Mouse (Mus musculus): ENCODE data around the gene Cacna1i. TPM values are rescaled to one million over a fixed set of nuclear protein-coding genes. Genes with fewer than 3 reads are reported as not detected.

Gene Cacna1i
- not detected for polyA plus RNA-seq (2014; fragmentation: Illumina TruSeq; extraction: RNeasy Lipid Tissue Mini Kit (QIAGEN cat#74804))

DNA sequence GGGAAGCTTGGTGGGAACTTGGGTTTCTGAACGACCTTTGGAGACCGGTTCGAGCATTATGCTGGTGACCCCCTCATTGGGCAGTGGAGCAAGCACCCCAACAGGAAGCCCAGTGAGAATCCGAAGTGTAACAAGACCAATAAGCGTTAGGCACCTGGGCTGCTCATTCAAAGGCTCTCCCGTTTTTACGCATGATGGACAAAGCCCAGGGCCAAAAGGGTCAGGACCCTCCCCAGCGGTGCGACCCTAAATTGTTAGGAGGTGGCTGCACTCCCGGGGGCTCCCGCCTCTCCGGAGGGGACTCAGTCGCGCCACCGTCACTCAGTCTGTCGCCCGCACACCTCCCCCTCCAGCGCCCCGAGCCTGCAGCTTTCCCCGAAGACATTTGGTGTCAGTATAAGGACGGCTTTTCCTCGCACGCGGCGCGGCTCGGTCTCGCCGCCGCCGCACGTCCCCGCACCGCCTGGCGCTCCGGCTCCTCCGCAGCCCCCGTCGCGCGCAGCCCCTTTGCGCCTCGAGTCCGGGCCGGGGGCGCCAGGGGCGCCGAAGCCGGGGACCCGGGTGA is at the start of gene Cacna1i:
TSS of gene Cacna1i (plus strand) at position 388 of the 565 bp plus-strand sequence.

DNA sequence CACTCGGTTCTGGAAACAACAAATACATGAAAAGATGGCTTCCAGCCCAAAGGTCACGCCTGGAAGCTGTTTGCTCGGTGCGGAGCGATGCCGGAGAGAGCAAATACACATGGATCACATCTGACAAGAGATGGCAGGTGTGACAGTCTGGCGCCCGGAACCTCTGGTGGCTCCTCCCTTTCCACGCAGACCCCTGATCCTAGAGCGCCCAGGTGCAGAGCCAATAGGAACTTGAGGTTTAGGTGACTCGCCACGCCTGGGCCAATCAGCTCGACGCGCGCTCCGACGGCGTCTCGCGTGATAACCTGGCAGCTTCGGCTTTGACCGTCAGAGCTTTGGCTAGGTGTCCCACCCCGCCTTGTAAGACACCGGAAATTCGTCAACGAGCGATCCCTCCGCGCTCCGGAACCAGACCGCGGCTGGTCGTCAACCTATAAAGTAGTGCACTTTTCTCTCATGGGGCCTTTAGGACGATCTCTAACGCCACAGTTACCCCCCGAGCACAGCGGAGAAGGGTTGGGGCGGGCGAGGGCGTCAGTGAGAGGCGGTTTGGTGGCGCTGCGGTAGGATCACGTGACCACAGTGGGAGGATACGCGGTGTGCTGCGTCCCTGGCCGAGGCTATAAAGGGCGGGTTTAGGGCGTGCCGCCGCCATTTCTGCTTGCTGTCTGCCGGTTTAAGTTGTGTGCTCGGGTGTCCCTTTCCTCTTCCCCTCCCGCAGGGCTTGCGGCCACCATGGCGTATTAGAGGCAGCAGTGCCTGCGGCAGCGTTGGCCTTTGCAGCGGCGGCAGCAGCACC is 32.0 kb upstream of the Cacna1i start, which contains the start of gene Atf4:
TSS of gene Atf4 (plus strand) at position 338 of the 799 bp plus-strand sequence.

DNA sequence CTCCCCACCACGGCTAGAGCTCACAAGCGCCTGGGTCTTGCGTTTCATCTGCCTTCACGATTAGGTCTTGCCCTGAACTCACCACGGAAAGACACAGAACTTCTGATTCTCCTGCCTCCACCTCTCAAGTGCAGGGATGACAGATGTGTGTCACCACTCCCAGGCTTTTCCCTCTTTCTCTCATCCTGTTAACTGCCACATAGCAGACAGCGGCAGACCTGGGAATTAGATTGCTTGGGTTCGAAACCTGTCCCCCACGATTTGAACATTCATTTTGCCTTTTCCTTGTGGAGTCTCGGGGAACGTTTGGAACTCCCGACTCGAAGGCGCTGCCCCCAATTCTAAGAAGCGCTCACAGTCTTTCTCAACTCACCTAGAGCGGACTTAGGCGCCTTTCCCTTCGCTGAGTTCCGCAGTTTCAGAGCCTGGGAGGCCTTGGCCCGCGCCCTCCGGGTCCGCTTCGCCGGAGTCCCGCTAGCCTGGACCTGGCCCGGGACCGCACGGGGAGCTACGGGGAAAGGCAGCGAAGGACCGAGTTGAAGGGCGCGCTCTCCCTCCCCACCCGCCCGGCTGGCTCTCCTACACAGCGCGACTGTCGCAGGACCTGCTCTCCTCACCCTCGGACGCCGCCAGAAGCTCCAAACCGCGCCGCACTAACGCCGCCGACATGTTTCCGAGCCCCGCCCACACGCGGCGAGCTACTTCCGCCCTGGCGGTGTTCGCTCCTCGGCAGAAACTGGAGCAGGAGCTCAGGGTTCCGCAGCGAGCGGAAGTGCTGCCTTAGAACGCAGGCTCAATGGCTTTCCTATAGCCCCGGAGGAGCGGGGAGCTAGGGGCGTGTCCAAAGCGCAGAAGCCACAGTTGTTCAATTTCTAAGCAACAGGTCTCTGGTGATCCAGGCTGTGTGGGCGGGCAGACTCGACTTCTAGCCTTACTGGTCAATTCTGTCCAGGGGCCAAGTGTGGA is 23.1 kb upstream of the Cacna1i start, which contains the start of gene Rps19bp1:
TSS of gene Rps19bp1 (minus strand) at position 706 of the 966 bp plus-strand sequence.

Other genes starting within 250 kb of the Cacna1i start
- gene Syngr1, start 195.9 kb upstream of the Cacna1i start, polyA plus RNA-seq (2014; fragmentation: Illumina TruSeq; extraction: RNeasy Lipid Tissue Mini Kit (QIAGEN cat#74804)): 0.14 TPM
- gene Rpl3, start 195.4 kb upstream of the Cacna1i start, polyA plus RNA-seq (2014; fragmentation: Illumina TruSeq; extraction: RNeasy Lipid Tissue Mini Kit (QIAGEN cat#74804)): 298 TPM
- 0.54 TPM for gene Tab1, start 154.1 kb upstream of the Cacna1i start, polyA plus RNA-seq (2014; fragmentation: Illumina TruSeq; extraction: RNeasy Lipid Tissue Mini Kit (QIAGEN cat#74804))
- 7.0 TPM for gene Mgat3, start 113.5 kb upstream of the Cacna1i start, polyA plus RNA-seq (2014; fragmentation: Illumina TruSeq; extraction: RNeasy Lipid Tissue Mini Kit (QIAGEN cat#74804))
- 22.0 TPM for gene Mief1, start 53.2 kb upstream of the Cacna1i start, polyA plus RNA-seq (2014; fragmentation: Illumina TruSeq; extraction: RNeasy Lipid Tissue Mini Kit (QIAGEN cat#74804))
- gene AC140267.1, start 51.4 kb upstream of the Cacna1i start, polyA plus RNA-seq (2014; fragmentation: Illumina TruSeq; extraction: RNeasy Lipid Tissue Mini Kit (QIAGEN cat#74804)): not detected
- gene Atf4, start 32.1 kb upstream of the Cacna1i start, polyA plus RNA-seq (2014; fragmentation: Illumina TruSeq; extraction: RNeasy Lipid Tissue Mini Kit (QIAGEN cat#74804)): 46.8 TPM
- 3.3 TPM for gene Rps19bp1, start 22.9 kb upstream of the Cacna1i start, polyA plus RNA-seq (2014; fragmentation: Illumina TruSeq; extraction: RNeasy Lipid Tissue Mini Kit (QIAGEN cat#74804))